Mouse (Mus musculus): Measurements from ENCODE around the gene Kctd4. TPM values are rescaled to one million over a fixed set of nuclear protein-coding genes. Genes with fewer than 3 reads are reported as not detected.

Gene Kctd4
- polyA plus RNA-seq, 1 experiment, result not detected

- Histone ChIP-seq H3K4me3 (replicated peaks; ENCODE audit: control insufficient read depth, low read depth, low read length) (no peak overlapping the region), H3K27ac (ENCODE audit: control insufficient read depth, insufficient read depth, low read depth, low read length, poor library complexity) (no peak overlapping the region), H3K4me1 (ENCODE audit: control insufficient read depth, insufficient read depth, low read length) (no peaks in the 10 kb centered on the region)
- TF ChIP-seq CTCF (IDR thresholded peaks at IDR 0.05; ENCODE audit: control insufficient read depth, insufficient read depth, low read length) (no peak), POLR2A (IDR thresholded peaks at IDR 0.05; ENCODE audit: borderline replicate concordance, control insufficient read depth, low read depth, low read length) (no peak)
- 32% methylated on average over 1 of the region's 1 CpGs for WGBS
These were observed 17.1 kb upstream of the Kctd4 start for GRCm38 (mm10) chr14:75937714-75938113.

GRCm38 (mm10) chr14:75941500-75941899 lies 13.3 kb upstream of the Kctd4 start:
- Histone ChIP-seq H3K4me3 (replicated peaks; ENCODE audit: control insufficient read depth, low read depth, low read length) (no peak overlapping the region), H3K27ac (ENCODE audit: control insufficient read depth, insufficient read depth, low read depth, low read length, poor library complexity) (no peak overlapping the region), H3K4me1 (ENCODE audit: control insufficient read depth, insufficient read depth, low read length) (no peaks in the 10 kb centered on the region)
- TF ChIP-seq POLR2A (IDR thresholded peaks at IDR 0.05; ENCODE audit: borderline replicate concordance, control insufficient read depth, low read depth, low read length) (no peak), CTCF (IDR thresholded peaks at IDR 0.05; ENCODE audit: control insufficient read depth, insufficient read depth, low read length) (no peak)
- 88% methylated on average over 1 of the region's 1 CpGs for WGBS

- Histone ChIP-seq H3K27ac (ENCODE audit: control insufficient read depth, insufficient read depth, low read depth, low read length, poor library complexity) (no peak overlapping the region), H3K4me1 (ENCODE audit: control insufficient read depth, insufficient read depth, low read length) (no peaks in the 10 kb centered on the region), H3K4me3 (replicated peaks; ENCODE audit: control insufficient read depth, low read depth, low read length) (no peak overlapping the region)
- TF ChIP-seq CTCF (IDR thresholded peaks at IDR 0.05; ENCODE audit: control insufficient read depth, insufficient read depth, low read length), result no peak
- 84% methylated on average over 3 of the region's 3 CpGs for WGBS
These were observed 12.4 kb upstream of the Kctd4 start for GRCm38 (mm10) chr14:75942365-75942764.

- Histone ChIP-seq H3K4me3 (replicated peaks; ENCODE audit: control insufficient read depth, low read depth, low read length) (no peak overlapping the region), H3K27ac (ENCODE audit: control insufficient read depth, insufficient read depth, low read depth, low read length, poor library complexity) (no peak overlapping the region), H3K4me1 (ENCODE audit: control insufficient read depth, insufficient read depth, low read length) (no peaks in the 10 kb centered on the region)
- 67% methylated on average over 3 of the region's 3 CpGs for WGBS
- TF ChIP-seq CTCF (IDR thresholded peaks at IDR 0.05; ENCODE audit: control insufficient read depth, insufficient read depth, low read length) (no peak), POLR2A (IDR thresholded peaks at IDR 0.05; ENCODE audit: borderline replicate concordance, control insufficient read depth, low read depth, low read length) (no peak)
These were observed 7.1 kb upstream of the Kctd4 start for GRCm38 (mm10) chr14:75947674-75948073.

- TF ChIP-seq POLR2A (IDR thresholded peaks at IDR 0.05; ENCODE audit: borderline replicate concordance, control insufficient read depth, low read depth, low read length) (no peak), CTCF (IDR thresholded peaks at IDR 0.05; ENCODE audit: control insufficient read depth, insufficient read depth, low read length) (no peak)
- H3K27ac ChIP-seq (ENCODE audit: control insufficient read depth, insufficient read depth, low read depth, low read length, poor library complexity), result no peak overlapping the region
- H3K4me3 ChIP-seq (replicated peaks; ENCODE audit: control insufficient read depth, low read depth, low read length), result no peak overlapping the region
- WGBS, result 73% methylated on average over 2 of the region's 2 CpGs
- H3K4me1 ChIP-seq (ENCODE audit: control insufficient read depth, insufficient read depth, low read length), result no peaks in the 10 kb centered on the region; the same call in 1 of the 2 replicates
These were observed 1.8 kb upstream of the Kctd4 start for GRCm38 (mm10) chr14:75953011-75953410.

- H3K27ac ChIP-seq (ENCODE audit: control insufficient read depth, insufficient read depth, low read depth, low read length, poor library complexity), result no peak overlapping the region
- H3K4me3 ChIP-seq (replicated peaks; ENCODE audit: control insufficient read depth, low read depth, low read length), result no peak overlapping the region
- WGBS, result 93% methylated on average over 9 of the region's 9 CpGs
- H3K4me1 ChIP-seq (ENCODE audit: control insufficient read depth, insufficient read depth, low read length), result no peaks in the 10 kb centered on the region
- TF ChIP-seq POLR2A (IDR thresholded peaks at IDR 0.05; ENCODE audit: borderline replicate concordance, control insufficient read depth, low read depth, low read length) (no peak), CTCF (IDR thresholded peaks at IDR 0.05; ENCODE audit: control insufficient read depth, insufficient read depth, low read length) (no peak)
These were observed 7.4 kb downstream of the Kctd4 start for GRCm38 (mm10) chr14:75962250-75962649.

- no peak overlapping the region for H3K4me3 ChIP-seq (replicated peaks; ENCODE audit: control insufficient read depth, low read depth, low read length)
- TF ChIP-seq POLR2A (IDR thresholded peaks at IDR 0.05; ENCODE audit: borderline replicate concordance, control insufficient read depth, low read depth, low read length), result no peak
- TF ChIP-seq CTCF (IDR thresholded peaks at IDR 0.05; ENCODE audit: control insufficient read depth, insufficient read depth, low read length), result no peak
- no peak overlapping the region for H3K27ac ChIP-seq (ENCODE audit: control insufficient read depth, insufficient read depth, low read depth, low read length, poor library complexity)
- no peaks in the 10 kb centered on the region for H3K4me1 ChIP-seq (ENCODE audit: control insufficient read depth, insufficient read depth, low read length)
- 86% methylated on average over 5 of the region's 5 CpGs for WGBS
These were observed 8.4 kb downstream of the Kctd4 start for GRCm38 (mm10) chr14:75963215-75963614.

GRCm38 (mm10) chr14:75964000-75964399 lies 9.2 kb downstream of the Kctd4 start:
- no peak for TF ChIP-seq CTCF (IDR thresholded peaks at IDR 0.05; ENCODE audit: control insufficient read depth, insufficient read depth, low read length)
- TF ChIP-seq POLR2A (IDR thresholded peaks at IDR 0.05; ENCODE audit: borderline replicate concordance, control insufficient read depth, low read depth, low read length), result no peak
- H3K4me1 ChIP-seq (ENCODE audit: control insufficient read depth, insufficient read depth, low read length), result no peaks in the 10 kb centered on the region
- H3K27ac ChIP-seq (ENCODE audit: control insufficient read depth, insufficient read depth, low read depth, low read length, poor library complexity), result no peak overlapping the region
- H3K4me3 ChIP-seq (replicated peaks; ENCODE audit: control insufficient read depth, low read depth, low read length), result no peak overlapping the region
- WGBS, result 39% methylated on average over 5 of the region's 5 CpGs

GRCm38 (mm10) chr14:75964433-75964832 lies 9.6 kb downstream of the Kctd4 start:
- H3K4me3 ChIP-seq (replicated peaks; ENCODE audit: control insufficient read depth, low read depth, low read length), result no peak overlapping the region
- 78% methylated on average over 1 of the region's 1 CpGs for WGBS
- no peak overlapping the region for H3K27ac ChIP-seq (ENCODE audit: control insufficient read depth, insufficient read depth, low read depth, low read length, poor library complexity)
- TF ChIP-seq CTCF (IDR thresholded peaks at IDR 0.05; ENCODE audit: control insufficient read depth, insufficient read depth, low read length) (no peak), POLR2A (IDR thresholded peaks at IDR 0.05; ENCODE audit: borderline replicate concordance, control insufficient read depth, low read depth, low read length) (no peak)
- H3K4me1 ChIP-seq (ENCODE audit: control insufficient read depth, insufficient read depth, low read length), result no peaks in the 10 kb centered on the region

All from bone marrow, adult 2 months (tissue).